Mouse (Mus musculus): ENCODE measurements around the gene Acot2.
"Not testable (repeated sequence)": the region's sequence is repeated elsewhere in the genome, so short reads cannot be mapped to it uniquely, and the experiment has no call there.

The Acot2 gene

DNA sequence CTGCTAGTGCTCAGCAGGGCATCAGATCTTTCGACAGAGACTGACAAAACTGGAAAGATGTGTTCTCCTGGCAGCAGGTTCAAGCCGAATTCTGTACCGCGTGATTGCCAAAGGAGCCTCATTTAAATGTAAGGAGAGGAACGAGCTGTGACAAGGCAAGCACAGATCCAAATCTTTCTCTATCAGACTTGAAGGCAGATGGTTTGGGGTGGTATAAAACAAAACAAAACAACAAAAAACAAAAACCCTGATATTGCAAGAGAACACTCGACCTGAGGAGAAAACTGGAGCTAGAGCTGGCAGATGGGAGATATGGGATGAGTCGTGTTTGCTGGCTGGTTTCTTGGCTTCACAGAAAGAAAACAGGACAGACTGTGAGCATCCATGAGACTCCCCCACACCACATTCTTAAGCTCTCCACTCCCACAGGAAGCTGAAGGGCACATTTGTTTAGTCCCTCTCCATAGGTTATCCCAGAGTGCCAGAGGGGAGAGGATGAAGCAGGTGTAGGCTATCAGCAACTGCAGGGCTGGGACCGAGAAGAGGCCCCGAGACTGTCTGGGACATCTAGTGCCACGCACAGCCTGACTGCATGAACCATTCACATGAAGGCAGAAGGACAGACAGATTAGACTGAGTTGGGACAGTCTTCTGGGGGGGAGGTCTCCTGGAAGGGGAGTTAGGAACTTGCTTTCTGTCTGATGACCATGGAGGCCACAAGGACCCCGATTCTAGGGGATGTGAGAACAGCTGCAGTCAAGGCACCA, 10.9 kb downstream of the Acot2 start:
- DNase-seq (ENCODE audit: low spot score), result no peak

DNA sequence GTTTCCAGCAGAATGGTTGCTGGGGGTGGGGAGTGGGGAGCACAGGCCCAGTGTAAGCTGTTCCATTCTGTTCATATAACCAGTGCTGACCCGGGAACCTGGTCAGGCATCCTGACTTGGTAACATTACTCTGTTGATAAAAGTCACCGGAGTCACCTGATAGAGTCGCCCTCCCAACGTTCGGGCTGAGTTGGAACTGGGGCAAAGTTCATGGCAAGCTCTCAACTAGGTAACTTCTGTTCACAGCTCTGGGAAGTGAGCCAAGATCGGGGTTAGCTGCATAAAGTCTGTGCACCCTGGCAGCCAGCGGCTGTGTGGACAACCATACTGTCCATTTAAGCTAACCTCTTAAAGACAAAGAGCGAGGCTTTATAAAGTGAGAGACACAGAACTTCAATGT, 11.6 kb downstream of the Acot2 start:
- not testable (repeated sequence) for DNase-seq (ENCODE audit: low spot score)

DNA sequence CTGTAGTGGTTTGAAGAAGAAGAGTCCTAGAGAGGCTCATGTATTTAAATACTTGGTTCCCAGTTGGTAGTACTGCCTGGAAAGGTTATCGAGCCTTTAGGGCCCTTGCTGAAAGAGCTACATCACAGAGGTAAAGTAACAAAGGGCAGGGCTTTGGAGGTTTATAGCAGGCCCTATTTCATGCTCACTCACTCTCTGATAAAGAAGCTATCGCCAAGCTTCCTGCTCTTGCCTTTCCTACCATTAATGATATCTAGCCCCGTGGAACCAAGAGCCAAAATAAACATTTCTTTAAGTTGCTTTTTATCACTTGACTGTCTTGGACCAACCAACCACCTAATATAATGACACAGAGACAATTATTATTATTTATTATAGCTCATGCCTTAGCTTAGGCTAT, 12.8 kb downstream of the Acot2 start:
- DNase-seq (ENCODE audit: low spot score), result no peak

DNA sequence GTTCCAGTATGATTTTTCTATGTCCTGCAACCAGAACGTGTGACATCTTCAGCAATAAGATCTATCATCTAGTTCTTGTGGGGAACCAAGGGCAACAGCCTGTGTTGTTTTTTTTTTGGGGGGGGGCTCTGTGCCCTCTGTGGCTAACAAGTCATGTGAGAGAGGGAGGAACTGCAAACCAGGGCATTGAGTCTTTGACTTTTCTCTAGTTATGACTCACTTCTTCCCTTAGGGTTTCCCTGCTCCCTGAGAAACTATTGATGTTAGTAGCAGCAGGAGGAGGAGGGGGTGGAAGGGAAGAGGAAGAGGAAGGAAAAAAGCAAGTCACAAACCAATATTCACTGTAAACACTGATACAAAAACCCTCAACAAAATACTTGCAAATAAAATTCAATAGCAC, 16.2 kb downstream of the Acot2 start:
- no peak for DNase-seq (ENCODE audit: low spot score)

DNA sequence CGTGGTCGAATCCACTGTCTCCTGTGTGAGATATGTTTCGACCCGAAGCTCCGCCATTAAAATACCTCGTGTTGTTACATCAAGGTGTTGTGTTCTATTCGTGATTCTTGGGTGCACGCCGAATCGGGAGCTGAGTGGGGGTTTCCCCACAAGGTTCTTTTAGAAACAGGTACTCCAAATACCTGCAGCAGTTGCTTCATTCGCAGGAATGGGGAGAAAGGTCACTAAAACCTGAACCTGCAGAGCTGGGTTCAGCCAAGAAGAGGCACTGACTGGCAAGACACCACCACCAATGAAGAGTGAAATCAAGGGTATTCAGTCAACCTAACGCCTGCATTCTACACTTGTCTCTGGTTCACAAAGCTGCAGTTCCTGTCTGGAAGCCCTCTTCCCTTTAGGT, 20.6 kb downstream of the Acot2 start:
- no peak for DNase-seq (ENCODE audit: low spot score)

DNA sequence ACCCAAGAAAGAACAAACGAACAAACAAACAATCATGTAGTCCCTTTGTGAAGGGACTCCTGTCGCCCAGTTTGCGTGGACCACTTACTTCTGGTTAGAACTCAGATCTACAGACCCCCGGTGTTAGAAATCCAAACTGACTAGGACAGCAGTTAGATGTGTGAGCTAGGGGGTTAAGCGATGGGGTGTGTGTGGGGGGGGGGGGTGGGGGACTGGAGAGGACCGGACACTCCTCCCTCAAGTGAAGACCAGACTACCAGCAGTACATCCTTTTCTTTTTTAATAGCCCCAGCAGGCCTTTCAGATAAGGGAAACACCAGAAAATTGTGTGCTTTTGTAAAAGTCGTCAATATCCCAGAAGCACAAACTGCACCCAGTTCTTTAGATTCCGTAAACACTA, 21.1 kb downstream of the Acot2 start:
- no peak for DNase-seq (ENCODE audit: low spot score)

DNA sequence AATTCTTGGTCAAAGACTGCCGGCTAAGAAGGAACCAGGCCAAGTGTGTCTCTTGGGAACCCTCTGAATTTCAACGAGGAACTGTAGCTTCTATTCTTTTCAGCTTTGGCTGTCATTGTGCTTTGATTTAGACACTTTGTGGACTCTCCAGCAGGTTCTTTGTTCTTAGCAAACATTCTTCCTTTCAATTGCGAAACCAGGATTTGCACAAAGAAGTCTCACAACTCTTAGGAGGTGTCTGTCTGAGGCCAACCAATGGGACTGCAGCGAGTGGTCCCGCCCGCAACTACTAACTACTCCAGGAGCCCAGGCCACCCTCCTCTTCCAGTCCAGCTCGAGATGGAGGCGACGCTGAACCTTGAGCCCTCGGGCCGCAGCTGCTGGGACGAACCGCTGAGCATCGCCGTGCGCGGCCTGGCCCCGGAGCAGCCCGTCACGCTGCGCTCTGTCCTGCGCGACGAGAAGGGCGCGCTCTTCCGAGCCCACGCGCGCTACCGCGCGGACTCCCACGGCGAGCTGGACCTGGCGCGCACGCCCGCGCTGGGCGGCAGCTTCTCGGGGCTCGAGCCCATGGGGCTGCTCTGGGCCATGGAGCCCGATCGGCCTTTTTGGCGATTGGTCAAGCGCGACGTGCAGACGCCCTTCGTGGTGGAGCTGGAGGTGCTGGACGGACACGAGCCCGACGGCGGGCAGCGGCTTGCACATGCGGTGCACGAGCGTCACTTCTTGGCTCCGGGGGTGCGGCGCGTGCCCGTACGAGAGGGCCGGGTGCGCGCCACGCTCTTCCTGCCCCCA, 21.7 kb downstream of the Acot2 start, which contains the start of gene Acot1:
Gene Acot1, plus strand, starts transcription at position 320 of the 795 bp plus-strand sequence.
- DNase-seq (ENCODE audit: low spot score), result not testable (repeated sequence)

DNA sequence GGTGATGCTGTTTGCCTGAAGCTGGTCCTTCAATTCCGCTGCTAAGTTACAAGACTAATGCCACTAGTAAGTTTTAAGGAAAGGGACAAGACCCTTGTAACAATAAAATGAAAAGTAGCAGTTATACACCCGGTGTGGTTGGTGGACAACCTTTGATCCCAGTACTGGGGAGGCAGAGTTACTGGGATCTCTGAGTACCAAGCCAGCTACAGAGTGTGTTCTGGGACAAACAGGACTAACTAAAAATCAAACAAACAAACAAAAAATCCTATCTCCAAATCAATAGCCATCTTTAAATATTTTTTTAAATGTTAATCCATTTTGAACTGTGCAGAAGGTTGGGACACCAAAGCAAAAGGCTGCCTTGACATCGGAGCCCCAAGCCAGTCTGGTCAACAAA, 22.5 kb downstream of the Acot2 start:
- no peak for DNase-seq (ENCODE audit: low spot score)

DNA sequence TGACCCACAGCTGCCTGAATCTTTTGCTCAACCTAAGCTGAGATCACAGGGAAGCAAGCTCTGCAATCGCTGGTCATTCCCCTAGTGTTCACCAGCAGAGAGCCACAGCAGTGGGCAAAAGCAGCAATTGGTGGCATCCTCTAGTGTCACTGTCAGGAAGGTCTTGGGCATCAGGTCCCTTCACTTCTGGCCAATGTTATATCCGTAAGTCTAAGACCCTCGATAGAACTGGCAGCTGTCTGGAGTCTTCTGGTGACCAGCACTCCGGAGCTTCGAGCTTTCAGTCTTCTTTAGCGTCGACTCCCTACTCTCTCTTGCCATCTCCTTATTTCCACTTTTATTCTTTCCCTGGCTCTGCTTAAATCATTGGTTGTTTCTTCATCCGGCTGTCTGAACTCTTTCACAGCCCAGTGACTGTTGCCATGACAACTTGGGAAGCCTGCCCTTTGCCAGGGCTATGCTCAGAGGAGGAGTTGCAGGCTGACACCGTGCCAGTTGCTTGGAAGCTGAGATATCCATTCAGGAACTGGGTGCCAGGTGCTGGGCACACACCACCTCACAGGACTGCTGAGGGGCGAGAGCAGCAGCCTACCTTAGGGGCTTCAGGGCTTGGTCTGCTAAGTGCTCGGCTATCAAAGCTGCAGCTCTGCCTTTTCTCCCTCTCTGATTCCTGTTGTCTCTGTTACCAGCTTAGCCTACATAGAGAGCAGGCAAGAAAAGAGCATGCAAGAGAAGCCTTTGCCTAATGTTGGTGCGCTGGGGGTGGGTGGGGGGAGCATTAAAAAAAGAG, 23.8 kb downstream of the Acot2 start:
- no peak for DNase-seq (ENCODE audit: low spot score)

DNA sequence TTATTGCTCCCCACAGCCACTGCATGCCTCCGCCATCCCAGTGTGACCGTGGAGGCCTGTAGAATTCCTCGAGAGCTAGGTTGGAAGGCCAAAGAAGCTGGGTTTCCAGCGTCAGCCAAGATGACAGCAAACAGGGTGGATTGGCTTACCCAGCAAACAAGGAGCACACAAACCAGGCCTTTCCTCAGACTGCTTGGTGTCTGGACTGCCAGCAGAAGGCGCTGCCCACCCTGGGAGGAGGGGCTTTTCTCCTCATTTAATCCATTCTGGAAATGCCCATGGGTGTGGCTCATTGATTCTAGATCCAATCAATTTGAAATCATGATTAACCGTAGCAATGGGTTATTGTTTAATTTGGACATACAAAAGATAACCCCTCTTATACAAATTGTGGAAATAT, 25.5 kb downstream of the Acot2 start:
- no peak for DNase-seq (ENCODE audit: low spot score)

DNA sequence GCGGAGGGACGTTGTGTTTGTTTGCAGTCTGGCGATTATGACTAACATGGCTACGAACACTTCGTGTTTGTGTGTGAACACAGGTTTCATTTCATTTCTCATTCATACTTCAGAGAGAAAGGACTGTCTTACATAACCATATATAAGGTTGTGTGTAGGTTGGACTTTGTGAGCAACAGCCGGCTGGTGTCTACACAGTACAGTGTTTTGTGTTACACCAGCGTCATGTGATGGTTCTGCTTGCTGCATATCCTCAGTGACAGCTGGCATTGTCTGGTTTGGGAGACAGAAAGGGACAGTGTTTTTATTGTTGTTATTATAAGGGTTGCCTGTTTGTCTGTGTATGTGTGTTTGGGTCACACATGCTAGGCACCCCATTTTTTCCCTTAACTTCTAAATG, 26.0 kb downstream of the Acot2 start:
- no peak for DNase-seq (ENCODE audit: low spot score)

DNA sequence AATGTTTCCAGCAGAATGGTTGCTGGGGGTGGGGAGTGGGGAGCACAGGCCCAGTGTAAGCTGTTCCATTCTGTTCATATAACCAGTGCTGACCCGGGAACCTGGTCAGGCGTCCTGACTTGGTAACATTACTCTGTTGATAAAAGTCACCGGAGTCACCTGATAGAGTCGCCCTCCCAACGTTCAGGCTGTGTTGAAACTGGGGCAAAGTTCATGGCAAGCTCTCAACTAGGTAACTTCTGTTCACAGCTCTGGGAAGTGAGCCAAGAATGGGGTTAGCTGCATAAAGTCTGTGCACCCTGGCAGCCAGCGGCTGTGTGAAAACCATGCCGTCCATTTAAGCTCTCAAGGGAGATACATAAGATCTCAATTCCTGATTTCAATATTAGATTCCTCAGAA, 32.9 kb downstream of the Acot2 start:
- not testable (repeated sequence) for DNase-seq (ENCODE audit: low spot score)

DNA sequence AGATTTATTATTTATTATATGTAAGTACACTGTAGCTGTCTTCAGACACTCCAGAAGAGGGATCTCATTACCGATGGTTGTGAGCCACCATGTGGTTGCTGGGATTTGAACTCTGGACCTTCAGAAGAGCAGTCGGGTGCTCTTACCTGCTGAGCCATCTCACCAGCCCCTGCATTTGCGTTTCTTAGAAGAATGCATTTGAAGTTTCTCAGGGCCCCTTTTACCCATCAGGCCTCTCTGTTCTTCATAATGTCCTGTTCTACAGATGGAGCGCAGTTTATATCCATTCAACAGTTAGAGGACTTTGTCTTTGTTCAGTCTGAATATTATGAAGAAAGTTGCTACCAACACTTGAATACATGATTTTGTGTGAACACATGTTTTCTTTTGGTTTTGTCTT, 34.6 kb downstream of the Acot2 start:
- not testable (repeated sequence) for DNase-seq (ENCODE audit: low spot score)

DNA sequence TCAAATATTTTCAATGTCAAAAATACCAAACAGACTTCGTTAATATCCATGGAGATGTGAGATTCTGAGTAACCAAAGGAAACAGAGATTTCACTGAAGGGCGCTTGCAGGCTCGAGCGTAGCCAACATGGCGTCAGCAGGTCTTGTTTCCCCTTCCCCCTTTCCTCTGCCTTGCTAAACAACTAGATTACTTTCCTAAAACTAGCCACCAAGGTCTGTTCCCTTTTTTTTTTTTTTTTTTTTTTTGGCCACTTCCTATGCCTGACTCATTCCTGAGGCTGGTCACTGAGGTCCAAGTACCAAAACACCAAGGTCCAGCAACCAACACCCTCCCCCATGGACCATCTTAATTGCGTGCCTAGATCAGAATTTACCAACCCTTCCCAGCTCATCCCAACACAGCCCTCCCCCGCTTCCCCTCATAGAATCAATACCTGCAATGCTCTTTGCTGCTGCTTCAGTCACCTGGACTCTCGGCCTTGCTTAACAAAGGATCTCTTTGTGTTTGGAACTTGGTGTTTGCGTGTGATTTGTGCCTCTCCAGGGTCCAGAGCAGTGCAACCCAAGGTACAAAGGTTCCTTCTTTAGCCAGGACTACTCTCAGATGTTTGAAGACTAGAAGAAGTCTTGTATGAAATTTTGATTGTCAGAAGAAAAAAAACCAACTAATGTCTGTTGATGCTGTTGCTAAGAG, 35.5 kb downstream of the Acot2 start:
- no peak for DNase-seq (ENCODE audit: low spot score)

DNA sequence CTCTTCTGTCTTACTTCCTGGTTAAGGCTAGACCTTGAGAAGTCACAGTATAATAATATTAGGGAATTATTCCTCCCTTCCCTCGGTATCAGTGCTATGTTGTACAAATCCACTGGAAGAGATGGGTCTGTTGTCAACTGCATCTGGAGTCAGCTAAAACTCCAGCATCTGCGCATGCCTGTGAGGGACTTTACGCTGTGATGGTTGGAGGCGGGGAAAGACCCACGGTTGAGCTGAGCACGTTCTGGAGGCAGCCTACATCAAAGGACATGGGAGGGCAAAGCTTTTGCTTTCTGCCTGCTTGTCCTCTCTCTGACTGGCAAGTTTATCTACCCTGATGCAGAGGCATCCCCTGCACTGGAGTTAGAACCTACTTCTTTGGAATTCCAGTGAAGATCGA, 38.2 kb downstream of the Acot2 start:
- no peak for DNase-seq (ENCODE audit: low spot score)

DNA sequence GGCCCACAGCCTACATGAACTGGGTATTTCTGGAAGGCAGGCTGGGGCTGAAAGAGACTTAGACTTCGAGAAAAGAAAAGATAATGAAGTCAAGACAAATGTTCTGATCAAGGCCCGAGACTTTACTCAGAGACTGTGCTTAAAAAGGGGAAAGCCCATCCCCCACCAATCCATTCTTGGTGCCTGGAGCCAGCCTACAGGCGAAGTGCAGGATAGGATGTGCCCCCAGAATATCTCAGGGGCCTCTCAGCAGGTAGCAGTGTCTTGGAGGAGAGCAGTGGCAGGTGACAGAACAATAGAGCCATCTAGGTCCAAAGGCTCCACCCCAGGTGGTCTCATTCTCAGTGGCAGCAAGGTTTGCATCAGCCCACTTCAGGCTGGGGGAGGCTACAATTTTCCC, 40.7 kb downstream of the Acot2 start:
- DNase-seq (ENCODE audit: low spot score), result not testable (repeated sequence)

DNA sequence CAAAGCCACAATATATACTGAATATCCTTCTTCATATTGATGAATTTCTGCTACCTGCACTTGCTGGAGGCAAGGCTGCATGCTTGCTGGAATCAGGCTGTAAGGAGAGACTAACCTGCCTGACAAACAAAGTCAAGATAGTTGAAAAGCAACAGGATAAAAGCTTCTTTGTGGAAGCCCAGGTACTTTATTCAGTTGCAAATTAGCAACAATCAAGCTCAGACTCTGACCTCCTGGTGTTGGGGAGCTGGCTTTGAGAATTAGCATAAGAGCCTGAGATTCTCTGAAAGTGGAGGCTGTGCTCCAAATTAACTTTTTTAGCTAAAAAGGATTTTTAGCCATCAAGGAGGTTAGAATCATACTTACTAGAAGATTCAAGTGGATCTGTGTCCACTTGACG, 41.4 kb downstream of the Acot2 start:
- DNase-seq (ENCODE audit: low spot score), result not testable (repeated sequence)

DNA sequence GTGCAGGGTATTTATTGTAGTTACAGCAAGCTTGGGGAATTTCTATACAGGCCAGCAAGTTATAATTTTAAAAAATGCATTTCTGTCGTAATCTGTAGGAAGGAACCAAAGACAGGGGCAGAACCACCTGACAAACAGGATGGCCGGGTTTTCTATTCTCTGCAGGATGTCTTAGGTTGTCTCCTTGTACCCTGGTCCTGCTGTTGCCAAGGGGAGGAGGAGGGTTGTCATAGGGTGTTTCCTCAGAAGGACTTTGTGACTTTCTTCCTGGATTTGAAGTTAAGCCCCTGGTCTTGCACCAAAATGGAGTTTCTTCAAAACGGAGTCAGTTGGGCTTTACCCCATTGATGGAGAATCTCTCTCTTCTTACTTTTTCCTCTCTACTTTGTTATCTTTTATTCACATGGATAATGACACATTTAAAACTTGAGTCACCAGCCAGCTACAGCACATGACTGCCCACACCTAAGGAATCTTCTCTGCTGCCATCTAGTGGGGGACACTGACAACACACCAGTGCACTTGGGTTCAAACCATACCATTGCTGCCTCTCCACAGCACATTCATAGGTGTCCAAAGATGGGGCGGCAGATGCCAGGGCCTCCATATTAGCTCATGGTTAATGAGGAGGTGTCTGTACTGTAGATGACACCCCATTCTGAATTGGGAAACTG, 43.1 kb downstream of the Acot2 start:
- DNase-seq (ENCODE audit: low spot score), result peak; percentile 91

DNA sequence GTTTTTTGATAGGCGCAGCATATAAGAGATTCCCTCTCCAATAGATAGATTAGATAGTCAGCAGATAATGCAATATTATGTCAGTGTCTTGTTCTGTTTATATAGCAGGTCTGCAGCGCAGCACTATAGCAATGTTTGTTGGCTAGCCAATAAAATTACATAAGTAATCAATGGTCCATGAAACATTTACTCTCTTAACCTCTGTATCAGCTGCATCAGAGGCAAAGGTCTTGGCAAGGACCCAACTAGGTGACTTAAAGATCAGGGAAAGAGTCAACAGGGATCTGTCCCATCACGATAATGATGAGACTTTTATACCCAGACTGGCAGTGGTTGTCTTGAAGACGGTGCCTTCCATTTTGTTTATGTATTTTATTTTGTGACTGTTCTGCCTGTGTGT, 45.2 kb downstream of the Acot2 start:
- DNase-seq (ENCODE audit: low spot score), result no peak

DNA sequence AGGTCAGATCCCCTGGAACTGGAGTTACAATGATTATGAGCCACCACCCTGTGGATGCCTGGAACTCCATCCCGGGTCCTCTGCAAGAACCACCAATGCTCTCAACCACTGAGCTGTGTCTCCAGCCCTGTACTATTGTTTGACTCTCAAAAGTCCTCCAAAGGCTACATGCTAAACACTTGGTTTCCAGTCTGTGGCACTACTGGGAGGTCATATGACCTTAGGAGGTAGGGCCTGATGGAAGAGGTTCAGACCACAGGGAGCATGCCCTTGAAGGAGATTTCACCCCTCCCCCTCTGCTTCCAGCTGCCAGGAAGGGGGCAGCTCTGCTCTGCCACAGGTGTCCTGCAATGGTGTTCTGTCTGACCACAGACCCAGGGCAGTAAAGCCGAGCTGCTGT, 45.6 kb downstream of the Acot2 start:
- not testable (repeated sequence) for DNase-seq (ENCODE audit: low spot score)

DNA sequence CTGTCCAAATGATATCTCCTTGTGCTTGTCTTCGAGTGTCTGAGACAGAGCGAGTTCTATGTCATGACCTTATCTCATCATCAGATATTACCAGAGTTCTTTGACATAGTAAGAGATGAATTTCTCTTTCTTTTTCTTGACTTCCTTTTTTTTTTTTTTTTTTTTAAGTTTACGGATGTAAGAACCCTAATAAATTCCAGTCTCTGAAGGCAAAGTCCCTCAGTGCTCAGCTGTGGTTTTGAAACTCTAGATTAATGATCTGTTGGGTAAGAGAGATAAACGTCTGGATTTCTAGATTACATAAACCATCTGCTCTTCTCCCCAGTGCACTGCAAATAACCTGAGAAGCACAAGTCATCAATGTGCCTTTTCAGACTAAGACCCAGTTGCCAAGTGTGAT, 46.4 kb downstream of the Acot2 start:
- no peak for DNase-seq (ENCODE audit: low spot score)
